Mouse (Mus musculus): ENCODE results near the gene Rcn3. TPM values are rescaled to one million over a fixed set of nuclear protein-coding genes. Genes with fewer than 3 reads are reported as not detected.

Gene Rcn3
- polyA plus RNA-seq, 1 experiment from 2014 or later: 93.3 TPM

DNA sequence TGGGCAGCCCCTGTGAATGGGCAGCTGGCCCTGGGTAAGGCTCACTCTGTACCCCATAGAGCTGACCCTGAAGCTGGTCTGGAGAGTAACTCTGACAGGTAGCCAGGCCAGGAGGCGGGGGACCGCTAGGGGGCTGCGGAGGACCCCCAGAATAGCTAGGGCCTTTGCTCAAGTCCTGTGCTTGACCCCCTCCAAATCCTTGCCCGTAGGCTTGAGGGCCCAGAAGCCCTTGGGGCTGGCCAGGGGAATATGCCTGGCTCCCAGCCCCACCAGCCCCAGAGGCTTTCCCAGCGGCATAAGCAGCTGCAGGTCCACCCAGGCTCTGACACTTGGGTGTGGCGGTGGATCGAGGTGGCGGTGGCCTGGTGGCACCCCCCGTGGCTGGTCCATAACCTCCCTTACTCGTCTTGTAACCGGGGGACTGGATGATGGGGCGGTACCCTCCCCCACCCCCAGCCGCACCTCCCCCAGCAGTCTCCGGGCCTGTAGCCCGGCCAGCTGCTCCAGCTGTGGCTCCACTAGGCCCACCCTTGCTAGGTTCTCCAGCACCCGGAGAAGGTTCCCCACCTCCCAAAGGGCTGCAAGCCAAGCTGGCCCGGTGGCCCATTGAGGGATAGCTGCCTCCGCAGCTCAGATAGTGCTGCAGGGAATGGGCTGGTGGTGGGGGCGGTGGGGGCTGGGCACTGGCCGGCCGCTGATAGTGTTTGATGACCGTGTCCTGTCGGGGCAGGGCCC is 42.9 kb downstream of the Rcn3 start:
- H3K9me3 ChIP-seq (ENCODE audit: control insufficient read depth, low read length): no peaks in the 10 kb centered on the region
- H3K36me3 ChIP-seq (replicated peaks; ENCODE audit: control insufficient read depth, insufficient read depth): peaks cover 62% of the 10 kb centered on the region
- no peak overlapping the region for H3K27ac ChIP-seq
- H3K4me2 ChIP-seq (replicated peaks): no peak overlapping the region
- H3K4me1 ChIP-seq (replicated peaks; ENCODE audit: control insufficient read depth, insufficient read depth, low read length): peaks cover 18% of the 10 kb centered on the region
- ATAC-seq (ENCODE audit: low FRiP score) (no peak), DNase-seq (ENCODE audit: low spot score) (no peak)
- WGBS: 90% methylated on average over 22 of the region's 23 CpGs
- no peaks in the 10 kb centered on the region for H3K27me3 ChIP-seq (ENCODE audit: control insufficient read depth, insufficient read depth, low read length)
- H3K9ac ChIP-seq: no peak overlapping the region
- no peak overlapping the region for H3K4me3 ChIP-seq (replicated peaks; ENCODE audit: low read length)

DNA sequence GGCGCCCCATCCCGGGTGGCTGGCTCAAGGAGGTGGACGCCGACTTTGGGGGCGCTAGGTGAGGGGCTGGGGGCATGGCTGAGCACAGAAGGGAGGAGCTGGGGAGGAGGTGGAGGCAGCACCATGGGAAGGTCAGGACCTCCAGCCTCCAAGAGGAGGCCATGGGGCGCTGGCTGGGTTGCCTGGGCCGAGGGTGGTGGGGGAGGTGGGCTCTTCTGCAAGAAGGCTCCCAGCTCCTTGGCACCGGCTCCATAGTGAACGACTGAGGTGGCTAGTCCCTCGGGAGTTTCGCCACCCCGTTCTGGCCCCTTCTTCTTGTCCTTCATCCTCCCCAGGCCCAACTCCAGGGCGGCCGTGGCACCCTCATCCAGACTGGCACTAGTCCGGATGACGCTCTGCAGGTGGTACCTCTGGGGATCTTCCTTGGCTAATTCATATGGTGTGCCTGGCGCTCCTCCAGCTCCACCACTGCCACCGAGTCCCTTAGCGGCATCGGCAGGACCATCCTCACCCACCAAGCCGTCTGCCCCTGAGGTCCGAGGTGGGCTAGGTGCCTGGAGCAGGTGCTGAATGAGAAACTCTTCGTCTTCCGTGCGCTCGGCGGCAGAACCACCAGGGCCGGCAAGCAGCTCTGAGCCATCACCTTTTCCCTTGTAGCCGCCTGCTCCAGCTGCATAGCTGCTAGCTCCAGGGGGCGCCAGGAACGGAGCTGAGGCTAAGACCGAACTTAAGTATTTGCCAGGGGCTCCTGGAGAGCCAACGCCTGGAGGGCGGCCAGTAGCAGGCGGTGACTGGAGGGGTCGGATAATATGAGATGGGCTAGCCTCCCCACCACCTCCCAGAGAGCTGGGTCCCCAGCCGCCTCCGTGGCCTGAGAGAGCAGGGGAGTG is 43.8 kb downstream of the Rcn3 start:
- no peak overlapping the region for H3K4me2 ChIP-seq (replicated peaks)
- 93% methylated on average over 38 of the region's 38 CpGs for WGBS

DNA sequence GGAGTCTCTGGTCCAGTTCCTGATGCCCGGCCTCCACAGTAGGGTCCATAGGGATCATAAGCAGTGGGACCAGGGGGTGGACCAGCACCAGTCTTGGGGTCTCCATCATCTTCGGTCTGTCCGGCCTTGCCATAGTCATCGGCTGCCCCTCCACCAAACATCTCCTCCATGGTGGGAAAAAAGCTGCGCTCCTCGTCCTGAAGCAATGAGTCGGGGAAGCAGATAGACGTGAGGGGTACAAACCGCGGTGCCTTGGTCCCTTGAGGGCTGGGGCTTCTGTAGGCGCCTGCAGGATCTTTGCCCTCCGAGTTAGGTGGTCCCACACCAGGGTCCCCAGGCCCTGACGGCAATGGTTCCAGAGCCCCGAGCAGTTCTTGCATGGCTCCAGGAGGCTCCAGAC is 44.5 kb downstream of the Rcn3 start:
- Histone ChIP-seq H3K4me3 (replicated peaks; ENCODE audit: low read length) (no peak overlapping the region), H3K27me3 (ENCODE audit: control insufficient read depth, insufficient read depth, low read length) (no peaks in the 10 kb centered on the region), H3K9me3 (ENCODE audit: control insufficient read depth, low read length) (no peaks in the 10 kb centered on the region), H3K4me1 (replicated peaks; ENCODE audit: control insufficient read depth, insufficient read depth, low read length) (peaks cover 15% of the 10 kb centered on the region), H3K4me2 (replicated peaks) (no peak overlapping the region), H3K9ac (no peak overlapping the region), H3K36me3 (replicated peaks; ENCODE audit: control insufficient read depth, insufficient read depth) (peaks cover 78% of the 10 kb centered on the region), H3K27ac (no peak overlapping the region)
- ATAC-seq (ENCODE audit: low FRiP score) (no peak), DNase-seq (ENCODE audit: low spot score) (no peak)
- 98% methylated on average over 14 of the region's 14 CpGs for WGBS

More for the DNA sequence above, 43.8 kb downstream of the Rcn3 start:
- no peak for DNase-seq (ENCODE audit: low spot score)
- Histone ChIP-seq H3K27me3 (ENCODE audit: control insufficient read depth, insufficient read depth, low read length) (no peaks in the 10 kb centered on the region), H3K36me3 (replicated peaks; ENCODE audit: control insufficient read depth, insufficient read depth) (peaks cover 70% of the 10 kb centered on the region), H3K9me3 (ENCODE audit: control insufficient read depth, low read length) (no peaks in the 10 kb centered on the region), H3K4me3 (replicated peaks; ENCODE audit: low read length) (no peak overlapping the region), H3K27ac (no peak overlapping the region), H3K4me1 (replicated peaks; ENCODE audit: control insufficient read depth, insufficient read depth, low read length) (peaks cover 15% of the 10 kb centered on the region), H3K9ac (no peak overlapping the region)
- ATAC-seq (ENCODE audit: low FRiP score): no peak

DNA sequence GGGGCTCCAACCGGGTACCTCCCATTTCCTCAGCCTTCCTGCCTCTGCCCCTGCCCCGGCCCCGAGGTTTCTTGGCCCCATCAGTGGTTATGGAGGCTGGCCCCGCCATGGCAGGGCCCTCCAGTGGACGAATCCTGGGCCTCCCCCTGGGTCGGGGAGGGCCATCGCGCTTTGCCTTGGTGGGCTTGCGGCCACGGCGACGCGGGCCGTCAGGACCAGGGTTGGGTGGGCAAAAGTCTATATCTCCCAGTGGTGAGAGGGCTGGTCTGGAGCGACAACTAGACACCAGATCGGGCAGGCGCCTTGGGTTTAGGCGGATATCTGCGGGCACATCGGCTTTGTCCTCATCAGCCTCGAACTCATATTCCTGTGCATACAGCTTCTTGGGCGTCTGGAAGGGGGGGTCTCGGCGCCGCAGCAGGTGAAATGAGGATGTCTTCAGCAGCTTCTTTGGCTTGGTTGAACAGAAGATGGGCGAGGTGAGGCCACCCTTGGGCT is 45.1 kb downstream of the Rcn3 start:
- no peak for ATAC-seq (ENCODE audit: low FRiP score)
- peaks cover 15% of the 10 kb centered on the region for H3K4me1 ChIP-seq (replicated peaks; ENCODE audit: control insufficient read depth, insufficient read depth, low read length)
- peaks cover 84% of the 10 kb centered on the region for H3K36me3 ChIP-seq (replicated peaks; ENCODE audit: control insufficient read depth, insufficient read depth)
- no peak for DNase-seq (ENCODE audit: low spot score)
- WGBS: 94% methylated on average over 26 of the region's 26 CpGs
- no peak overlapping the region for H3K9ac ChIP-seq
- H3K27me3 ChIP-seq (ENCODE audit: control insufficient read depth, insufficient read depth, low read length): no peaks in the 10 kb centered on the region
- no peak overlapping the region for H3K27ac ChIP-seq
- no peaks in the 10 kb centered on the region for H3K9me3 ChIP-seq (ENCODE audit: control insufficient read depth, low read length)
- H3K4me2 ChIP-seq (replicated peaks): no peak overlapping the region
- no peak overlapping the region for H3K4me3 ChIP-seq (replicated peaks; ENCODE audit: low read length)

DNA sequence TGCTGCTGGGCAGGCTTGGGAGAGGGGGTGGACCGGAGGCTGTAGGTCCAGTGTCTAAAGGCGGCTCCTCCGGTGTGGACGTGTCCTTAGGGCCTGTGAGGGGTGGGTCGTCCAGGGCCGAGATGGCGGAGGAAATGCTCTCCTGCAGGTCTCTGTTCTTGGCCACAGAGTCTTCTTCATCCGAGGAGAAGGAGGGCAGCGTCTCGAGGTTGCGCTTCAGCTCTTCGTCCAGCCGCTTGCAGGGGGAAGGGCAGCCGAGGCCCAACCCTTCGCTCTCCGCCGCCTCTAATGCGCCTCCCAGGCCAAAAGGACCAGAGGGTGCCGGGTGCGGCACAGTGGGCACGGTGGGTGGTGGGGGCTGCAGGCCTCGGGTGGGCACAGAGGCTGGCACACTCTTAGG is 46.3 kb downstream of the Rcn3 start:
- no peak overlapping the region for H3K27ac ChIP-seq
- no peaks in the 10 kb centered on the region for H3K9me3 ChIP-seq (ENCODE audit: control insufficient read depth, low read length)
- H3K9ac ChIP-seq: no peak overlapping the region
- DNase-seq (ENCODE audit: low spot score): no peak
- ATAC-seq (ENCODE audit: low FRiP score): no peak
- no peak overlapping the region for H3K4me3 ChIP-seq (replicated peaks; ENCODE audit: low read length)
- 92% methylated on average over 22 of the region's 22 CpGs for WGBS
- H3K36me3 ChIP-seq (replicated peaks; ENCODE audit: control insufficient read depth, insufficient read depth): peaks cover 95% of the 10 kb centered on the region
- no peaks in the 10 kb centered on the region for H3K27me3 ChIP-seq (ENCODE audit: control insufficient read depth, insufficient read depth, low read length)
- H3K4me2 ChIP-seq (replicated peaks): no peak overlapping the region
- H3K4me1 ChIP-seq (replicated peaks; ENCODE audit: control insufficient read depth, insufficient read depth, low read length): peaks cover 5% of the 10 kb centered on the region

DNA sequence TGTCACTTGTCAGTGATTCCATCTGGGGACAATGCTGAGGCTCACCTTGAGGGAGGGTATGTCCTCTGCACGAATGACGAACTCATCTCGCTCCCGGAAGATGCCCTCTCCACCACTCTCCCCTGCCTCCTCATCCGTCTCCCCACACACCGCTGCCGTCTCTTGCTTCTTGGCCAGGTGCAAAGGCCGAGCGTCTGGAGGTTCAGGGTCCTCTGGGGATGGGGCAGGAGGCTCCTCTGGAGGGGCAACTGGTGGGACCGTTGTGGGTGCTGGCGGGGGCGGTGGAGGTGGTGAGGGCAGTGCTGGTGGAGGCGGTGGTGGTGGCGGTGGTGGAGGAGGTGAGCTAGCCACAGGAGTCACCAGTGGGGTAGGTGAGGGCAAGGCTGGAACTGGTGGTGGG is 48.7 kb downstream of the Rcn3 start:
- ATAC-seq (ENCODE audit: low FRiP score): no peak
- no peak for DNase-seq (ENCODE audit: low spot score)

DNA sequence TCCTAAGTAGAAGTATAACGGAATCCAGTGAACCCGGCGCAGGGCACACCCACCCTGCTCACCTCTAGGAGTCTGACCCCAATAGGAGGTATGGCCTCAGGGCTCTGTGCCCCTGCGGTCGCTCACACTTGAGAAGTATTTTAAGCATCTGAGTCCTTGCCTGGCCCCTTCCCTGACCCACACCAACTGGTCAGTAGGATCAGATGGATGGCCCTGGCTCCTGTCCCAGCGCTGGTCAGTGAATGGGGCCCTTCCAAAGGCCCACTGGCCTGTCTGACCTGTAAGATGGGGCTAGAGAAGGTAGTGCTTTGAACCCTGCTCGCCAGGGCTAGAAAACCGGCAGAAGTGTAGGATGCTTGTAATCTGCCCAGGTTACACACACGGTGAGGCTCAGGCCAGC is 51.2 kb downstream of the Rcn3 start:
- Histone ChIP-seq H3K36me3 (replicated peaks; ENCODE audit: control insufficient read depth, insufficient read depth) (peaks cover 98% of the 10 kb centered on the region), H3K27me3 (ENCODE audit: control insufficient read depth, insufficient read depth, low read length) (no peaks in the 10 kb centered on the region), H3K4me3 (replicated peaks; ENCODE audit: low read length) (no peak overlapping the region), H3K9ac (no peak overlapping the region), H3K9me3 (ENCODE audit: control insufficient read depth, low read length) (no peaks in the 10 kb centered on the region), H3K27ac (no peak overlapping the region), H3K4me2 (replicated peaks) (no peak overlapping the region), H3K4me1 (replicated peaks; ENCODE audit: control insufficient read depth, insufficient read depth, low read length) (no peaks in the 10 kb centered on the region)
- ATAC-seq (ENCODE audit: low FRiP score) (no peak), DNase-seq (ENCODE audit: low spot score) (no peak)
- WGBS: 92% methylated on average over 9 of the region's 9 CpGs

More for the DNA sequence above, 48.7 kb downstream of the Rcn3 start:
- H3K4me2 ChIP-seq (replicated peaks): no peak overlapping the region
- no peaks in the 10 kb centered on the region for H3K9me3 ChIP-seq (ENCODE audit: control insufficient read depth, low read length)
- no peak overlapping the region for H3K4me3 ChIP-seq (replicated peaks; ENCODE audit: low read length)
- H3K36me3 ChIP-seq (replicated peaks; ENCODE audit: control insufficient read depth, insufficient read depth): peaks cover 98% of the 10 kb centered on the region
- H3K4me1 ChIP-seq (replicated peaks; ENCODE audit: control insufficient read depth, insufficient read depth, low read length): no peaks in the 10 kb centered on the region
- no peak overlapping the region for H3K9ac ChIP-seq
- no peak overlapping the region for H3K27ac ChIP-seq
- no peaks in the 10 kb centered on the region for H3K27me3 ChIP-seq (ENCODE audit: control insufficient read depth, insufficient read depth, low read length)
- WGBS: 94% methylated on average over 14 of the region's 14 CpGs

DNA sequence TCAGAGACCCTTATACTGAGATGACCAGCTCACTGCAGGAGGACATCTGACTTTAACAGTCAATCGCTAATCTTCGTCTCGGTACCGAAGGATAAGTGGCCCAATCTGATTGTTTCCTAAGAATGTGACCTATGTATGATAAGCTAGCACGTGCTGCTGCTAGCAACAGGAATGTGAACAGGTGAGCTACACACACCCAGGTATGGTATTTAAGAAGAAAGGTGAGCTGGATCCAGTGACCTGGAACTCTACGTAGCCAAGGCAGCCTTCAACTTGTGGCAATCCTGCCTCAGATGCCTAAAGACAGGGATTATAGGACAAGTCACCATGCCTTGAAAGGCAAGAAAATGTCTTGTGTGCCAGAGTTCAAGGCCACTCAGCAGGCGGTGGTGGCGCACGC is 53.6 kb downstream of the Rcn3 start:
- no peaks in the 10 kb centered on the region for H3K9me3 ChIP-seq (ENCODE audit: control insufficient read depth, low read length)
- no peak overlapping the region for H3K9ac ChIP-seq
- WGBS: 98% methylated on average over 9 of the region's 9 CpGs
- no peak overlapping the region for H3K27ac ChIP-seq
- ATAC-seq (ENCODE audit: low FRiP score) (no peak), DNase-seq (ENCODE audit: low spot score) (no peak)
- peaks cover 98% of the 10 kb centered on the region for H3K36me3 ChIP-seq (replicated peaks; ENCODE audit: control insufficient read depth, insufficient read depth)
- H3K27me3 ChIP-seq (ENCODE audit: control insufficient read depth, insufficient read depth, low read length): no peaks in the 10 kb centered on the region
- no peak overlapping the region for H3K4me3 ChIP-seq (replicated peaks; ENCODE audit: low read length)
- H3K4me2 ChIP-seq (replicated peaks): no peak overlapping the region
- H3K4me1 ChIP-seq (replicated peaks; ENCODE audit: control insufficient read depth, insufficient read depth, low read length): no peaks in the 10 kb centered on the region

DNA sequence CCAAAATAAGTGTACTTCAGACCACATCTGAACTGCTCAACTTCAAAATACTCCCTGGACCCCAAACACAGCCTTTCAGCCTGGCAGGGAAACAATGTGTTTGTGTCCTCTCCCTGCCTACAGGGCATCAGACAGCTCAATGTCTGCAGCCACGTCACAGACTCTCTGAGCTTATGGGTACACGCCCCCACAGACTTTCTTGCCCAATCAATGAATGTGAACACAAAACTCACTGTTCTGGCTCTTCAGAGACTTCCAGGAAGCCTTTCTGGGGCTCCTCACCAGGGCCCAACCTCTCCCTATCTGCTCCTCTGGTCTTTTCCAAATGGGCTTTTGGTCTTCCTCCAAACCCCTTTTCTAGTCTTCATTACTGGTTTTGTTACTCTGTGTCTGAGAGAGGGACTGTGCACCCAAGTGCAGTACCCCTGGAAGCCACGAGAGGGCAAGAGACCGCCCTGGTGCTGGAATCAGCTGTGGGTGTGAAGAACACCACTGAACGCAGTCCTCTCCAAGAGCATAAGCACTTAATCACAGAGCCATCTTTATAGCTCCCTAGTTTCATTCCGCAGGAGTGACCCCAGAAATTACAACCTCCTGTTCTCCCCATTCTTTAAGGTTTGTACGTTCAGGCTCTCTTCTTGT is 54.2 kb downstream of the Rcn3 start:
- Histone ChIP-seq H3K27me3 (ENCODE audit: control insufficient read depth, insufficient read depth, low read length) (no peaks in the 10 kb centered on the region), H3K4me1 (replicated peaks; ENCODE audit: control insufficient read depth, insufficient read depth, low read length) (no peaks in the 10 kb centered on the region), H3K4me3 (replicated peaks; ENCODE audit: low read length) (no peak overlapping the region), H3K9ac (no peak overlapping the region), H3K4me2 (replicated peaks) (no peak overlapping the region), H3K36me3 (replicated peaks; ENCODE audit: control insufficient read depth, insufficient read depth) (peaks cover 98% of the 10 kb centered on the region), H3K9me3 (ENCODE audit: control insufficient read depth, low read length) (no peaks in the 10 kb centered on the region), H3K27ac (no peak overlapping the region)
- WGBS: 71% methylated on average over 7 of the region's 7 CpGs
- ATAC-seq (ENCODE audit: low FRiP score): no peak
- no peak for DNase-seq (ENCODE audit: low spot score)

All from hindbrain, embryonic 14.5 days (tissue).